Mouse (Mus musculus): ENCODE measurements around the gene Ctdspl.

- no peak for TF ChIP-seq CTCF (IDR thresholded peaks at IDR 0.05; ENCODE audit: control insufficient read depth, insufficient read depth, low read length)
- TF ChIP-seq POLR2A (IDR thresholded peaks at IDR 0.05; ENCODE audit: borderline replicate concordance, control insufficient read depth, low read depth, low read length), result no peak
Observed at GRCm38 (mm10) chr9:118928656-118929055, 2.4 kb downstream of the Ctdspl start.
